Mouse (Mus musculus) adrenal gland, adult 18-20 months (tissue): ENCODE data around the gene Sms. TPM values are rescaled to one million over a fixed set of nuclear protein-coding genes. Genes with fewer than 3 reads are reported as not detected.
A peak's percentile ranks its signal among the peaks of the same experiment; 100 is the strongest.

Experiments used
- DNase-seq, 2 experiments: peaks; one replicate each; pipeline ENCODE4 v3.0.0; 2021 to 2022; ENCODE audit warnings: low spot score in 2 of 2
- total RNA-seq, 2 experiments: library from RNA; stranded (reverse); gene quantifications; 1 replicate in 1 of 2; 2 replicates in 1 of 2; pipeline ENCODE4 v1.2.3; 2021

Sms gene
- total RNA-seq, 2 experiments from 2014 or later, result 10.6 to 17.1 TPM

GRCm38 (mm10) chrX:157454430-157454829 is 37.7 kb downstream of the Sms start:
- peak; percentile 29 to 49 for DNase-seq

- DNase-seq, result no peak
Observed at GRCm38 (mm10) chrX:157449000-157449399, 43.1 kb downstream of the Sms start.

- no peak for DNase-seq
Observed at GRCm38 (mm10) chrX:157447431-157447830, 44.7 kb downstream of the Sms start.

- no peak for DNase-seq
Observed at GRCm38 (mm10) chrX:157434768-157435167, 57.3 kb downstream of the Sms start.

GRCm38 (mm10) chrX:157419451-157419850 is 72.6 kb downstream of the Sms start:
- DNase-seq, result no peak

DNA sequence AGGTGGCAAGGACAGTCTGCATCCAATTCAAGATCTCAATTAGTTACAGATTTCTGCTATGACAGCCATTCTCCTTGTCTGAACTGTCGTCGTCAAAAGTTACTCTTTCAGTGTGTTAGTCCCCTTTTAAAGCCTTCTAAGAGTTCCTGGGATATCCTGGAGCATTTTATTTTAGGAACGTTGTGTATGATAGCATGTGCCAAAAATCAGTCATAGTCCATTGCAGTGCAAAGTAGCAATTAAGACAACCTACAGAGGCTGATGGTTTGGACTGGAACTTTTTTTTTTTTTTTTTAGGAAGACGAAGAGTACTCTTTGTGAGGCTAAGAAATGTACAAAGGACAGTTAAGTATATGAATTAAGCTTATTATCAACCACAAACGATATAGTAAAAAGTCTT is 76.9 kb downstream of the Sms start, which contains the start of gene Phex:
Gene Phex, minus strand, starts transcription at position 101 of the 400 bp plus-strand sequence.
- no peak for DNase-seq

- no peak for DNase-seq
Observed at GRCm38 (mm10) chrX:157404919-157405318, 87.2 kb downstream of the Sms start.

Other genes with a start within 250 kb of the Sms start
- under 1 TPM; 0.20 to 0.22 TPM for gene Phex, start 77.0 kb downstream of the Sms start, total RNA-seq
- gene Yy2, start 76.7 kb upstream of the Sms start, total RNA-seq, result under 1 TPM; 0.27 to 0.67 TPM
- 10 to 100 TPM; 14.3 to 24.8 TPM for gene Mbtps2, start 106.4 kb upstream of the Sms start, total RNA-seq
- gene Smpx, start 206.6 kb upstream of the Sms start, total RNA-seq, result 10 to 100 TPM; 20.9 to 26.9 TPM